Mouse (Mus musculus) ES-Bruce4 (cell line): ENCODE results near the gene Smap1.

ENCODE experiments used
- CTCF ChIP-seq: IDR thresholded peaks from one replicate; pipeline ENCODE4 v1.8.1; 2011; ENCODE audit warnings: low read depth, low read length
- EP300 ChIP-seq: IDR thresholded peaks from 2 replicates; pipeline ENCODE4 v1.6.1; 2011; ENCODE audit warnings: low read depth, low read length; ENCODE audit not compliant: insufficient read depth
- POLR2A ChIP-seq: IDR thresholded peaks from one replicate; pipeline ENCODE4 v1.8.1; 2011; ENCODE audit warnings: low read length; ENCODE audit not compliant: insufficient read depth

GRCm38 (mm10) chr1:23934669-23935407 is 12.7 kb upstream of the Smap1 start:
- TF ChIP-seq CTCF (no peak), EP300 (no peak), POLR2A (no peak)
